Mouse (Mus musculus): ENCODE measurements around the gene Top3a.

DNA sequence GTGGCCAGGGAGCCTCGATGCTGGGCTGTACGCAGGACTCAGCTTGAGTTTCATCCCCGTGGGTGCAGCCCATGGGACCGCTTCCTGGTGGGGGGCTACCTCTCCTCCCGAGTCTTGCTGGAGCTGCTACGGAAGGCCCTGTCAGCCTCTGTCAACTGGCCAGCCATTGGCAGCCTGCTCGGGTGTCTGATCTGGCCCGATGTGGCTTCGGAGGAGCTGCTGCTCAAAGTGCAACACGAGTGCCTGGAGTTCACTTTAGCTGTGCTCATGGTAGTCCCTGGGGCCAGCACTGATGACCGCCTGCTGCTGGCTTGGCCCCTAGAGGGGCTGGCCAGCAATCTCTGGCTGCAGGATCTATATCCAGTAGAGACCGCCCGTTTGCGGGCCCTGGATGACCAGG is 45.9 kb downstream of the Top3a start:
- TF ChIP-seq NANOG (IDR thresholded peaks at IDR 0.05; ENCODE audit: borderline replicate concordance, low read length) (no peak), CTCF (conservative IDR thresholded peaks at IDR 0.05; ENCODE audit: low read length) (no peak), POU5F1 (IDR thresholded peaks at IDR 0.05; ENCODE audit: borderline replicate concordance, low read length) (no peak)

Data from E14TG2a.4 (cell line).